ENCODE assay signal across 12 mouse cellular contexts in the genomic region with DNA sequence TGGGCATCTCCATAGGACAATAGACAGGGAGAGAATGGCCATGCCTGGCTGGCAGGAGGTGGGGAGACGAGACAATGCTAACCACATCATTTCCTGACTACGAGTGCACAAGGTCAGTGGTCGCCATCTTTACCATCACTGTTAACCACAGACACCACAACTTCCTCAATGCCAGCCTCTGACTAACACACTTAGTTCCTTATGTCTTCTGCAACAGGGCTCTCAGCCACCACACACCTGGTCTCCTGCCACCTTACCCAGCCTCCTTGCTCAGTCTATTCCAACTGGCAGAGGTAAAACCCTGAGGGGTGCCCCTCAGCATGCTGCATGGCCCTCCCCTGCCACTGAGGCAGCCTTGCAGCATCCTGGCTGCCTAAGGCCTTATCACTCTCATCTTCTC. TPM values are rescaled to one million over a fixed set of nuclear protein-coding genes. Genes with fewer than 3 reads are reported as not detected.
DNase-seq lines count a peak whose midpoint lies in the region; ATAC-seq and TF ChIP-seq lines count a peak whose summit lies in the region.
"Had no signal": no experiment of that assay in that cellular context is flagged by ENCODE, and none has a peak within 500 bp of the region (broad histone marks: within the 10 kb centered on the region; RNA-seq: fewer than 3 reads in every experiment).

No protein-coding gene starts in this region.

- H3K4me1 ChIP-seq in spleen, adult 2 months (ENCODE audit: control insufficient read depth, insufficient read depth, insufficient read length), result peaks cover 24% of the 10 kb centered on the region; the same call in 1 of the 2 replicates
- no peaks in the 10 kb centered on the region for H3K4me1 ChIP-seq in kidney, adult 2 months (ENCODE audit: control insufficient read depth, insufficient read depth, low read length)
- H3K4me1 ChIP-seq: stomach, embryonic 15.5 days had no signal

- TF ChIP-seq CTCF in spleen, adult 2 months (IDR thresholded peaks at IDR 0.05; ENCODE audit: extremely low read depth, insufficient read depth, insufficient read length, insufficient replicate concordance), result no peak
- TF ChIP-seq CTCF in kidney, adult 2 months (conservative IDR thresholded peaks at IDR 0.05; ENCODE audit: insufficient read depth, insufficient read length, low read depth, low read length), result no peak

- WGBS in spleen, adult 2 months, result 4% methylated on average over 3 of the region's 3 CpGs
- WGBS in kidney, adult 2 months, result 67% methylated on average over 3 of the region's 3 CpGs

- peak; percentile 48 for DNase-seq in 3T3-L1 (ENCODE audit: low read depth, low spot score)
- DNase-seq in CD4-positive, CD25-positive, alpha-beta regulatory T cell, adult 2 months (ENCODE audit: low read depth, low spot score), result peak; percentile 72
- DNase-seq in spleen, adult 2 months (ENCODE audit: low read depth in 1 of 2, low spot score in 2 of 2), result peak; percentile 60 to 67
- no peak for DNase-seq in left cerebral cortex, postnatal 14 days (ENCODE audit: low spot score in 2 of 2)
- DNase-seq in kidney, adult 2 months, result no peak
- DNase-seq in cerebellum, postnatal 4 days (ENCODE audit: low spot score in 2 of 2), result no peak
- DNase-seq: kidney, postnatal 14 days had no signal

- no peak overlapping the region for H3K4me3 ChIP-seq in spleen, adult 2 months (ENCODE audit: extremely low read depth, insufficient read depth, insufficient read length)
- H3K4me3 ChIP-seq in kidney, adult 2 months (ENCODE audit: insufficient read depth, low read depth, low read length), result no peak overlapping the region
- H3K4me3 ChIP-seq: forebrain, embryonic 13.5 days; heart, adult 2 months; hindbrain, embryonic 13.5 days; stomach, embryonic 15.5 days had no signal

- no peaks in the 10 kb centered on the region for H3K36me3 ChIP-seq in spleen, adult 2 months (ENCODE audit: control insufficient read depth, insufficient read depth, low read length)
- peaks cover 2% of the 10 kb centered on the region for H3K36me3 ChIP-seq in kidney, adult 2 months (ENCODE audit: control insufficient read depth, insufficient read depth, low read length)

- no peaks in the 10 kb centered on the region; the same call in none of the 2 replicates for H3K27me3 ChIP-seq in spleen, adult 2 months (ENCODE audit: control insufficient read depth, insufficient read depth, low read length)
- no peaks in the 10 kb centered on the region for H3K27me3 ChIP-seq in kidney, adult 2 months (replicated peaks; ENCODE audit: control insufficient read depth, insufficient read depth, low read length)
- H3K27me3 ChIP-seq: forebrain, embryonic 13.5 days; hindbrain, embryonic 13.5 days; stomach, embryonic 15.5 days had no signal

- peak; percentile 70 to 73 for ATAC-seq in hematopoietic stem cell, adult 5-6 weeks (replicated peaks in 1 of 2; ENCODE audit: insufficient read depth in 1 of 2, low FRiP score in 2 of 2, low TSS enrichment in 1 of 2, low read depth in 1 of 2, poor library complexity in 2 of 2, severe bottlenecking in 2 of 2)
- ATAC-seq: forebrain, embryonic 13.5 days had no signal

- intact Hi-C loops in left cerebral cortex, postnatal 14 days (cut with DNase I), result no loop called here

- H3K27ac ChIP-seq in spleen, adult 2 months (ENCODE audit: insufficient read depth, low read length), result no peak overlapping the region
- H3K27ac ChIP-seq in kidney, adult 2 months (ENCODE audit: insufficient read depth, low read depth, low read length), result no peak overlapping the region
- H3K27ac ChIP-seq: forebrain, embryonic 13.5 days; heart, adult 2 months; hindbrain, embryonic 13.5 days; stomach, embryonic 15.5 days had no signal

- no peak for TF ChIP-seq POLR2A in spleen, adult 2 months (IDR thresholded peaks at IDR 0.05; ENCODE audit: low read depth, low read length)
- no peak for TF ChIP-seq POLR2A in kidney, adult 2 months (IDR thresholded peaks at IDR 0.05; ENCODE audit: low read depth, low read length)

RNA-seq across cellular contexts. Expression of a gene that starts 23.7 kb away (rescaled TPM):
- total RNA-seq in hematopoietic stem cell, adult 5-6 weeks (2017), result 33.5 and 65.6 TPM in 2 replicates
- polyA plus RNA-seq in spleen, adult 2 months (2012; rRNA removed), result 13.7 and 14.2 TPM in 2 replicates
- 100 to 1,000 TPM; 123 to 129 TPM for total RNA-seq in left cerebral cortex, postnatal 14 days (2021)
- 85.8 and 91.3 TPM in 2 replicates for polyA plus RNA-seq in kidney, adult 2 months (2012; rRNA removed)

Comparison
In these comparisons a context has a peak if more than half of its experiments do, and no peak if none do; other contexts are left out.
1. DNase-seq: peak in 3T3-L1 (single experiment), CD4-positive, CD25-positive, alpha-beta regulatory T cell, adult 2 months (single experiment) and spleen, adult 2 months (2 of 2); none in left cerebral cortex, postnatal 14 days (0 of 2), kidney, adult 2 months (single experiment) and cerebellum, postnatal 4 days (0 of 2).